ENCODE assay signal across 12 mouse cellular contexts in the genomic region with DNA sequence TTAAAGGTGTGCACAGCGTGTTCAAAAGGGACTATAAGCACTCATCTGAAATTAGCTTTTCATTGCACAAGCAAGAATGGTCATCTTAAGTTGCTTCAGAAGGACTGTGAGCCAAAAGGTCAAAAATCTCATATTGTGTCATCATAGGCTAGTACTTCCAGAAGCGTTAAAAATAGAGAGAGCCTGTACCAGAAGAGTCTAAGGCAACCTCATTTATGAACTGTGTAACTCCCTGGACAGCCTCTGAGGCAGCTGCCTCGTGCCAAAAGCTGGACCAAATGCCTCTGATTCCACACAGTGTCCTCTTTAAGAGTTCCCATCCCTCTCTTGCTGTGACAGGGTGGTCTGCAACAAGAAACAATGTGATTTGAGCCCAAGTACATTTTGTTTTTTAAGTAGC.
DNase-seq lines count a peak whose midpoint lies in the region; ATAC-seq and TF ChIP-seq lines count a peak whose summit lies in the region.
"Had no signal": no experiment of that assay in that cellular context is flagged by ENCODE, and none has a peak within 500 bp of the region (broad histone marks: within the 10 kb centered on the region; RNA-seq: fewer than 3 reads in every experiment).

No protein-coding gene starts in this region.

- no peaks in the 10 kb centered on the region for H3K4me1 ChIP-seq in hindbrain, embryonic 16.5 days (ENCODE audit: control insufficient read depth, insufficient read depth, low read depth, low read length)
- H3K4me1 ChIP-seq in hindbrain, embryonic 11.5 days (replicated peaks; ENCODE audit: control insufficient read depth, insufficient read depth, low read length) = no peaks in the 10 kb centered on the region
- H3K4me1 ChIP-seq in testis, adult 2 months (ENCODE audit: control insufficient read depth, insufficient read depth, low read length) = no peaks in the 10 kb centered on the region; the same call in 1 of the 2 replicates
- no peaks in the 10 kb centered on the region for H3K4me1 ChIP-seq in forebrain, embryonic 13.5 days
- H3K4me1 ChIP-seq: liver, embryonic 13.5 days had no signal

- no peak for DNase-seq in hindbrain, embryonic 11.5 days (ENCODE audit: low spot score)
- no peak for DNase-seq in testis, postnatal 10 days (ENCODE audit: low spot score)
- peak; percentile 17 for DNase-seq in heart, postnatal 25 days (ENCODE audit: low spot score)
- no peak for DNase-seq in embryo, embryonic 10 days (ENCODE audit: low spot score)
- DNase-seq: adrenal gland, postnatal 25 days; cerebellum, adult 11 months; liver, embryonic 13.5 days had no signal

- H3K4me3 ChIP-seq in hindbrain, embryonic 16.5 days (ENCODE audit: low read length) = no peak overlapping the region
- H3K4me3 ChIP-seq in hindbrain, embryonic 11.5 days (ENCODE audit: low read depth, low read length) = no peak overlapping the region
- H3K4me3 ChIP-seq in testis, adult 2 months (ENCODE audit: control insufficient read depth, low read depth, low read length) = no peak overlapping the region
- H3K4me3 ChIP-seq in forebrain, embryonic 13.5 days = no peak overlapping the region
- H3K4me3 ChIP-seq: left cerebral cortex, adult 2 months; liver, embryonic 13.5 days had no signal

- no peak for TF ChIP-seq CTCF in testis, adult 2 months (IDR thresholded peaks at IDR 0.05; ENCODE audit: control insufficient read depth, insufficient read depth, insufficient replicate concordance, low read depth, low read length)

- H3K27me3 ChIP-seq in hindbrain, embryonic 16.5 days (replicated peaks; ENCODE audit: control insufficient read depth, insufficient read depth, low read length) = no peaks in the 10 kb centered on the region
- no peaks in the 10 kb centered on the region for H3K27me3 ChIP-seq in hindbrain, embryonic 11.5 days (ENCODE audit: control insufficient read depth, insufficient read depth, low read length)
- no peaks in the 10 kb centered on the region for H3K27me3 ChIP-seq in testis, adult 2 months (ENCODE audit: control insufficient read depth, insufficient read depth, low read length)
- H3K27me3 ChIP-seq in forebrain, embryonic 13.5 days = no peaks in the 10 kb centered on the region
- H3K27me3 ChIP-seq: liver, embryonic 13.5 days had no signal

- WGBS in hindbrain, embryonic 16.5 days = 69% methylated on average over 3 of the region's 3 CpGs
- WGBS in hindbrain, embryonic 11.5 days = 79% methylated on average over 3 of the region's 3 CpGs
- 83% methylated on average over 3 of the region's 3 CpGs for WGBS in forebrain, embryonic 13.5 days

- TF ChIP-seq POLR2A in testis, adult 2 months (IDR thresholded peaks at IDR 0.05; ENCODE audit: control insufficient read depth, low read depth, low read length) = no peak

- H3K9me3 ChIP-seq in hindbrain, embryonic 16.5 days (ENCODE audit: control insufficient read depth, low read length) = no peaks in the 10 kb centered on the region
- H3K9me3 ChIP-seq in hindbrain, embryonic 11.5 days (ENCODE audit: control insufficient read depth, low read length) = no peaks in the 10 kb centered on the region
- H3K9me3 ChIP-seq in forebrain, embryonic 13.5 days (replicated peaks) = no peaks in the 10 kb centered on the region
- H3K9me3 ChIP-seq: liver, embryonic 13.5 days had no signal

- no peak for ATAC-seq in hindbrain, embryonic 16.5 days
- no peak for ATAC-seq in hindbrain, embryonic 11.5 days (ENCODE audit: low FRiP score)
- no peak for ATAC-seq in frontal cortex, adult (ENCODE audit: low TSS enrichment)
- no peak for ATAC-seq in forebrain, embryonic 13.5 days

- intact Hi-C loops in heart, postnatal 25 days (cut with DNase I) = loop anchor here (5.0 kb wide), 1 partner anchor 82 kb away; no protein-coding TSS in a partner anchor

- H3K36me3 ChIP-seq in hindbrain, embryonic 16.5 days (ENCODE audit: control insufficient read depth, insufficient read depth, low read length) = peaks cover 2% of the 10 kb centered on the region; the same call in 1 of the 2 replicates
- H3K36me3 ChIP-seq in hindbrain, embryonic 11.5 days (ENCODE audit: control insufficient read depth, insufficient read depth, low read length) = no peaks in the 10 kb centered on the region
- no peaks in the 10 kb centered on the region for H3K36me3 ChIP-seq in testis, adult 2 months (ENCODE audit: control insufficient read depth, insufficient read depth, low read length)
- no peaks in the 10 kb centered on the region for H3K36me3 ChIP-seq in forebrain, embryonic 13.5 days (ENCODE audit: poor library complexity, severe bottlenecking)
- H3K36me3 ChIP-seq: liver, embryonic 13.5 days had no signal

- no peak overlapping the region for H3K9ac ChIP-seq in hindbrain, embryonic 16.5 days (ENCODE audit: low read depth, low read length)
- no peak overlapping the region for H3K9ac ChIP-seq in hindbrain, embryonic 11.5 days (ENCODE audit: low read depth, low read length)
- no peak overlapping the region for H3K9ac ChIP-seq in forebrain, embryonic 13.5 days
- H3K9ac ChIP-seq: liver, embryonic 13.5 days had no signal

- H3K4me2 ChIP-seq in hindbrain, embryonic 16.5 days (ENCODE audit: low read length) = no peak overlapping the region
- H3K4me2 ChIP-seq in hindbrain, embryonic 11.5 days (replicated peaks; ENCODE audit: low read depth, low read length) = no peak overlapping the region
- H3K4me2 ChIP-seq in forebrain, embryonic 13.5 days = no peak overlapping the region
- H3K4me2 ChIP-seq: liver, embryonic 13.5 days had no signal

- peak overlapping the region; percentile 14; the same call in 1 of the 2 replicates for H3K27ac ChIP-seq in hindbrain, embryonic 16.5 days (ENCODE audit: low read depth, low read length)
- no peak overlapping the region for H3K27ac ChIP-seq in hindbrain, embryonic 11.5 days (ENCODE audit: low read depth, low read length)
- peak overlapping the region; percentile 57; the same call in 1 of the 2 replicates for H3K27ac ChIP-seq in testis, adult 2 months (ENCODE audit: control insufficient read depth, insufficient read depth, low read depth, low read length)
- H3K27ac ChIP-seq in forebrain, embryonic 13.5 days = no peak overlapping the region
- H3K27ac ChIP-seq: left cerebral cortex, adult 2 months; liver, embryonic 13.5 days had no signal

Comparison
In these comparisons a context has a peak if more than half of its experiments do, and no peak if none do; other contexts are left out.
1. H3K27ac ChIP-seq: peak in hindbrain, embryonic 16.5 days (single experiment) and testis, adult 2 months (single experiment); none in hindbrain, embryonic 11.5 days (single experiment) and forebrain, embryonic 13.5 days (single experiment).